Mouse (Mus musculus): ENCODE data around the gene Gm4881. TPM values are rescaled to one million over a fixed set of nuclear protein-coding genes. Genes with fewer than 3 reads are reported as not detected.

The Gm4881 gene
- total RNA-seq, 2 experiments from 2014 or later = not detected

DNA sequence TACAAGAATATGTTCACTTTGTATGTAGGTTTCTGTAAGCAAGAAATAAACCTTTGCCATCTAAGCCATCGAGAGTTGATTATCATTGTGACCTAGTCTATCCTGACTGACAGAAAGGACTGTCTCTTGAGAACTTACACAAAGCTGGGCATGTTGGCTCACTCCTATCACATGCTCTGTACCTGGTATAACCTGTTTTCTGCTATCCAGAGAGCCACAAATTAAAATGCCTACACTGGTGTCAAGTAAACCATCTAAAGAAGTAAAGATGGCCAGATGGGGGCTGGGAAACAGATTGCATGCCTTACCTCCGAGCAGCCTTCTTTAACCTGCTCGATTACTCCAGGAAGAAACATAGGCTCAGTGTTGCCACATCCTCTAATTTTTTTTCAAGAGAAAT lies 66.7 kb downstream of the Gm4881 start:
- no peak for DNase-seq
- intact Hi-C loops (cut with DNase I) = no loop called here

Small RNAs within 50 kb of the gene (microRNA-seq; reads per million reads assigned to microRNA genes)
- gene Mir7046 (1.7 to 2.8 reads per million in 2 experiments), gene Mir7047 (0 reads per million in 2 experiments)

Other genes with a start within 250 kb of the Gm4881 start
- not detected for gene BC049730, start 235.3 kb downstream of the Gm4881 start, total RNA-seq (2021)
- not detected for gene Gm4763, start 217.6 kb downstream of the Gm4881 start, total RNA-seq (2021)
- gene Cd177, start 184.2 kb downstream of the Gm4881 start, total RNA-seq (2021) = under 1 TPM in 1 of 2 experiments, not detected in 1; 0.14 TPM
- not detected for gene Ceacam10, start 167.3 kb downstream of the Gm4881 start, total RNA-seq (2021)
- gene Gm9844, start 82.3 kb downstream of the Gm4881 start, total RNA-seq (2021) = 1 to 10 TPM in 1 of 2 experiments, not detected in 1; 2.3 TPM
- not detected for gene Lypd4, start 74.6 kb downstream of the Gm4881 start, total RNA-seq (2021)
- not detected for gene Dmrtc2, start 74.4 kb downstream of the Gm4881 start, total RNA-seq (2021)
- gene Rps19, start 60.1 kb downstream of the Gm4881 start, total RNA-seq (2021) = 100 to 1,000 TPM; 752 to 777 TPM
- 1 to 10 TPM; 1.3 to 1.8 TPM for gene Cd79a, start 47.1 kb downstream of the Gm4881 start, total RNA-seq (2021)
- 10 to 100 TPM; 75.3 to 87.0 TPM for gene Arhgef1, start 41.6 kb downstream of the Gm4881 start, total RNA-seq (2021)
- gene Rabac1, start 28.3 kb upstream of the Gm4881 start, total RNA-seq (2021) = 100 to 1,000 TPM; 292 to 300 TPM
- under 1 TPM; 0.43 to 0.72 TPM for gene Atp1a3, start 61.5 kb upstream of the Gm4881 start, total RNA-seq (2021)
- 1 to 10 TPM; 9.0 to 9.5 TPM for gene Grik5, start 127.9 kb upstream of the Gm4881 start, total RNA-seq (2021)
- 10 to 100 TPM; 12.1 to 13.6 TPM for gene Zfp574, start 128.1 kb upstream of the Gm4881 start, total RNA-seq (2021)
- gene Pou2f2, start 235.2 kb upstream of the Gm4881 start, total RNA-seq (2021) = under 1 TPM; 0.19 to 0.50 TPM